Mouse (Mus musculus): ENCODE data around the gene Hrk. TPM values are rescaled to one million over a fixed set of nuclear protein-coding genes. Genes with fewer than 3 reads are reported as not detected.

The Hrk gene
- polyA plus RNA-seq, 1 experiment from 2014 or later: not detected

- ATAC-seq (ENCODE audit: insufficient number of reproducible peaks, low FRiP score, low TSS enrichment, low read depth): no peak
Observed at GRCm38 (mm10) chr5:118214012-118214411, 49.6 kb downstream of the Hrk start.

DNA sequence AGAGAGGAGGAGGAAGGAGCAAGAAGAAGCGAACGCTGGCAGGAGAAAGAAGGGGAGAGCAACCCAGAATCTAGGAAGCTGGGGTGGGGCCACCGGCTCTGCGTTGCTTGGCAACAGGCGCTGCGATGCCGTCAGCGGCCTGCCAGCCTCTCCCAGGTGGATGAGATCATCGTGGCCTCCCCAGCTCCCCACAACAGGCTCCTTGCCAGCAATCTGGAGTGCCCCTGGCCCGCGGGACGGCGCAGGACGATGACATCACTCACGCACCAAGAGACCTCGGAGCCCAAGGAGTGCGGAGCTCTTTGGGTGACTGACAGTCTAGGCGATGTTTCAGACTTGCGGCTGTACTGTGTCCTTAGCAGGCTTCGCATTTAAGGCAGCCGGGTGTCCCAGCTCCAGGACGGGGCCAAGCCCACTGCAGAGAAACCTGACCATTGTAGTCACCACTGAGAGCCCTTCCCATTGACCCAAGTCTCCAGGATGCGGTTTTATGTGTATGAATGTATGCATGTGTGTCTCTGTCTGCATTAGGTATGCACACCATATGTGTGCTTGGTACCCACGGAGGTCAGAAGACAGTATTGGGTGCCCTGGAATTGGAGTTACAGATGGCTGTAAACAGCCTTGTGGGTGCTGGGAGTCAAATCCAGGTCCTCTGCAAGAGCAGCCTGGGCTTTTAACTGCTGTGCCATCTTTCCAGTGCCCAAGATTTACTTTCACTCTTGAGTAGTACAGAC is 50.1 kb downstream of the Hrk start:
- ATAC-seq (ENCODE audit: insufficient number of reproducible peaks, low FRiP score, low TSS enrichment, low read depth) (peak; percentile 74), DNase-seq (ENCODE audit: low spot score) (peak; percentile 80)
- Histone ChIP-seq H3K4me1 (ENCODE audit: control insufficient read depth, insufficient read depth, low read length) (peaks cover 5% of the 10 kb centered on the region; the same call in 1 of the 2 replicates), H3K9me3 (ENCODE audit: control insufficient read depth, low read length) (no peaks in the 10 kb centered on the region), H3K36me3 (ENCODE audit: control insufficient read depth, insufficient read depth, low read length) (no peaks in the 10 kb centered on the region), H3K4me2 (ENCODE audit: low read depth, severe bottlenecking) (peak overlapping the region; percentile 63), H3K27me3 (ENCODE audit: control insufficient read depth, insufficient read depth, low read length) (no peaks in the 10 kb centered on the region), H3K9ac (ENCODE audit: low read length) (peak overlapping the region; percentile 40), H3K27ac (replicated peaks; ENCODE audit: low read depth, low read length) (no peak overlapping the region), H3K4me3 (ENCODE audit: low read depth, low read length) (peak overlapping the region; percentile 33)
- 8% methylated on average over 24 of the region's 24 CpGs for WGBS

More at GRCm38 (mm10) chr5:118214012-118214411, 49.6 kb downstream of the Hrk start:
- H3K4me3 ChIP-seq (ENCODE audit: low read depth, low read length): peak overlapping the region; percentile 33
- WGBS: 40% methylated on average over 5 of the region's 5 CpGs
- no peaks in the 10 kb centered on the region for H3K27me3 ChIP-seq (ENCODE audit: control insufficient read depth, insufficient read depth, low read length)
- H3K9me3 ChIP-seq (ENCODE audit: control insufficient read depth, low read length): no peaks in the 10 kb centered on the region
- H3K4me2 ChIP-seq (ENCODE audit: low read depth, severe bottlenecking): peak overlapping the region; percentile 63
- H3K4me1 ChIP-seq (ENCODE audit: control insufficient read depth, insufficient read depth, low read length): peaks cover 5% of the 10 kb centered on the region; the same call in 1 of the 2 replicates
- DNase-seq (ENCODE audit: low spot score): no peak
- no peak overlapping the region; the same call in 1 of the 2 replicates for H3K9ac ChIP-seq (ENCODE audit: low read length)
- no peak overlapping the region for H3K27ac ChIP-seq (replicated peaks; ENCODE audit: low read depth, low read length)
- no peaks in the 10 kb centered on the region for H3K36me3 ChIP-seq (ENCODE audit: control insufficient read depth, insufficient read depth, low read length)

DNA sequence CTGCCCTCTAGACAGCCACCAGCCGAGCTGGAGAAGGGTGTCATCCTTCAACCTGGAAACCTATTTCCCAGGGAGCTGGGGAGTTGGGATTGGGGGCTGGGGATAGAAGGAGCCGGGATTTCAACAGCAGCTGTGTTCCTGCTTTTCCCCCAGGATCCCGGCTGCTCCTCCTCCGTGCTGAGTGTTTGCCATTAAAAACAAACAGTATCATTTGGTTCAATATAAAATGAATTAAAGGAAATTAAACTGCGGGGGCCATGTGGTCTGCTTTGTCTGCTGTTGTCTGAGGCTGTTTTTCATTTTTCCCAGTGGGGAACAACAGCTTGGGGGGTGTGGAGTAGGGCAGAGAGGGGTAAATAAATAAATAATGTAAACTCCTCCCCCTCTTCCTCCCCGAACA is 53.0 kb downstream of the Hrk start:
- H3K9me3 ChIP-seq (ENCODE audit: control insufficient read depth, low read length): no peaks in the 10 kb centered on the region
- no peak overlapping the region for H3K9ac ChIP-seq (ENCODE audit: low read length)
- H3K27ac ChIP-seq (replicated peaks; ENCODE audit: low read depth, low read length): no peak overlapping the region
- peaks cover 5% of the 10 kb centered on the region; the same call in 1 of the 2 replicates for H3K4me1 ChIP-seq (ENCODE audit: control insufficient read depth, insufficient read depth, low read length)
- no peak for ATAC-seq (ENCODE audit: insufficient number of reproducible peaks, low FRiP score, low TSS enrichment, low read depth)
- H3K4me3 ChIP-seq (ENCODE audit: low read depth, low read length): no peak overlapping the region
- no peak for DNase-seq (ENCODE audit: low spot score)
- H3K27me3 ChIP-seq (ENCODE audit: control insufficient read depth, insufficient read depth, low read length): no peaks in the 10 kb centered on the region
- no peaks in the 10 kb centered on the region for H3K36me3 ChIP-seq (ENCODE audit: control insufficient read depth, insufficient read depth, low read length)
- 71% methylated on average over 6 of the region's 6 CpGs for WGBS
- no peak overlapping the region for H3K4me2 ChIP-seq (ENCODE audit: low read depth, severe bottlenecking)

DNA sequence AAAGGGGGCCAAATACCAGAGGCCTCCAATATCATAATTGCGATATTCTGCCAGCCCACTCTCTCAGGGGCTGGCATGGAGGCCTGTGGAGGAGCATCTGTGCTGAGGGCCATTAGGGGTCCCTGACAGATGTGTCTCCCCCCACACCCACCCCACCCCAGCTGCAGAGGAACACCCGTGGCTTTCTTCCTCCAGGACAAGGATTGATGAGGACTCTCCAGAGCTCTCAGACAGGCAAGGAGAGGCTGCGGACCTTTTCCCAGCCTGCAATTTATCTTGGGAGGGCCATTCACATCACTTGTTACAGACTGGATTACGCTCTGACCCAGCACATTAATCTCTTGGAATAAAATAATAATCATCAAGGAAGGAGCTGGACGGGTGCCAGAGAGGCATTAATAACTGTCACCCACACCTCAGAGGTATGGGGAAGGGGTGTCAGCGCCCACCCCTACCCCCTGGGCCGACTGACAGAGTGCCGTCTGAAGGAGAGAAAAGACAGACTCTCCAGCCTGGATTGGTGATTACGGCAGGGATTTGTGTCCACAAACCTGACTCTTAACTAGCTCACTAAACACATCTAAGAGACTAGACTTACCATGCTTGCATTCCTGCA is 58.8 kb downstream of the Hrk start:
- Histone ChIP-seq H3K36me3 (ENCODE audit: control insufficient read depth, insufficient read depth, low read length) (no peaks in the 10 kb centered on the region; the same call in 1 of the 2 replicates), H3K4me3 (ENCODE audit: low read depth, low read length) (no peak overlapping the region), H3K9ac (ENCODE audit: low read length) (no peak overlapping the region), H3K27ac (replicated peaks; ENCODE audit: low read depth, low read length) (no peak overlapping the region), H3K27me3 (ENCODE audit: control insufficient read depth, insufficient read depth, low read length) (no peaks in the 10 kb centered on the region), H3K4me2 (ENCODE audit: low read depth, severe bottlenecking) (no peak overlapping the region), H3K4me1 (ENCODE audit: control insufficient read depth, insufficient read depth, low read length) (no peaks in the 10 kb centered on the region), H3K9me3 (ENCODE audit: control insufficient read depth, low read length) (no peaks in the 10 kb centered on the region)
- ATAC-seq (ENCODE audit: insufficient number of reproducible peaks, low FRiP score, low TSS enrichment, low read depth) (no peak), DNase-seq (ENCODE audit: low spot score) (no peak)
- 40% methylated on average over 9 of the region's 9 CpGs for WGBS

GRCm38 (mm10) chr5:118230071-118230611 is 65.7 kb downstream of the Hrk start:
- Histone ChIP-seq H3K4me3 (ENCODE audit: low read depth, low read length) (no peak overlapping the region), H3K4me2 (ENCODE audit: low read depth, severe bottlenecking) (no peak overlapping the region), H3K27ac (replicated peaks; ENCODE audit: low read depth, low read length) (no peak overlapping the region), H3K36me3 (ENCODE audit: control insufficient read depth, insufficient read depth, low read length) (no peaks in the 10 kb centered on the region; the same call in 1 of the 2 replicates), H3K4me1 (ENCODE audit: control insufficient read depth, insufficient read depth, low read length) (no peaks in the 10 kb centered on the region), H3K27me3 (ENCODE audit: control insufficient read depth, insufficient read depth, low read length) (no peaks in the 10 kb centered on the region), H3K9ac (ENCODE audit: low read length) (no peak overlapping the region), H3K9me3 (ENCODE audit: control insufficient read depth, low read length) (no peaks in the 10 kb centered on the region)
- ATAC-seq (ENCODE audit: insufficient number of reproducible peaks, low FRiP score, low TSS enrichment, low read depth): no peak
- DNase-seq (ENCODE audit: low spot score): no peak
- WGBS: 96% methylated on average over 13 of the region's 13 CpGs

DNA sequence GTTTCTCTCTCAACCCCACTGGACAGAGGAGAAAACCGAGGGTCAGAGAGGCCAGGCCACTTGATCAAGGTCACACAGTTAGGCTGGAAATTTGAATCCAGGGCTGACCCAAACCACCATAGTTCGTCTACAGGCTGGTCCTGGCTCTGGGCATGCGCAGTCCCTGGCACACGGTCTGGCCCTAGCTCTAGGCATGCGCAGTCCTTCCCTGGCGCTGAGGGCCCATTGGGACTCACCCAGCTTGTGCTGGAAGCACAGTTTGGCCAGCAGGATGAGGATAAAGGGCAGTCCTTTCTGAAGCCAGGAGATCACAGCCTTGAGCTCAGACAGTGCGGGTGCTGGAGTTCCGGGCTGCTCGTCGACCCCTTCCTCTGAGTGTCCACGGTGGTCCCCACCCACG is 72.4 kb downstream of the Hrk start:
- H3K4me2 ChIP-seq (ENCODE audit: low read depth, severe bottlenecking): no peak overlapping the region
- H3K27ac ChIP-seq (replicated peaks; ENCODE audit: low read depth, low read length): no peak overlapping the region
- H3K9me3 ChIP-seq (ENCODE audit: control insufficient read depth, low read length): no peaks in the 10 kb centered on the region
- no peak for ATAC-seq (ENCODE audit: insufficient number of reproducible peaks, low FRiP score, low TSS enrichment, low read depth)
- H3K4me1 ChIP-seq (ENCODE audit: control insufficient read depth, insufficient read depth, low read length): no peaks in the 10 kb centered on the region
- H3K9ac ChIP-seq (ENCODE audit: low read length): no peak overlapping the region
- no peak for DNase-seq (ENCODE audit: low spot score)
- H3K27me3 ChIP-seq (ENCODE audit: control insufficient read depth, insufficient read depth, low read length): no peaks in the 10 kb centered on the region
- H3K36me3 ChIP-seq (ENCODE audit: control insufficient read depth, insufficient read depth, low read length): 0 out of 2 replicates have a peak, but pooled peaks cover 3% of the 10 kb centered on the region
- WGBS: 81% methylated on average over 12 of the region's 12 CpGs
- no peak overlapping the region for H3K4me3 ChIP-seq (ENCODE audit: low read depth, low read length)

Other genes starting within 250 kb of the Hrk start
- 74.6 and 84.4 TPM in 2 replicates for gene Fbxo21, start 187.9 kb upstream of the Hrk start, polyA plus RNA-seq (2014; fragmentation: Nextera tagmentation; extraction: Ambion mirVana)
- gene Tesc, start 136.9 kb upstream of the Hrk start, polyA plus RNA-seq (2014; fragmentation: Nextera tagmentation; extraction: Ambion mirVana): 0.53 and 0.75 TPM in 2 replicates
- 23.9 and 26.3 TPM in 2 replicates for gene Fbxw8, start 9.2 kb upstream of the Hrk start, polyA plus RNA-seq (2014; fragmentation: Nextera tagmentation; extraction: Ambion mirVana)
- 4.0 and 5.3 TPM in 2 replicates for gene Rnft2, start 80.5 kb downstream of the Hrk start, polyA plus RNA-seq (2014; fragmentation: Nextera tagmentation; extraction: Ambion mirVana)
- gene 2410131K14Rik, start 80.6 kb downstream of the Hrk start, polyA plus RNA-seq (2014; fragmentation: Nextera tagmentation; extraction: Ambion mirVana): 12.5 and 13.8 TPM in 2 replicates

All from limb, embryonic 11.5 days (tissue).